Comparison of ENCODE assay signal across 24 mouse cellular contexts in genomic region chr8:30998657-30999056, GRCm38 (mm10).
"Had no signal": no experiment of that assay in that cellular context is flagged by ENCODE, and none has a peak within 500 bp of the region (broad histone marks: within the 10 kb centered on the region; RNA-seq: fewer than 3 reads in every experiment).

No protein-coding gene starts in this region.

- H3K9ac ChIP-seq: heart, embryonic 12.5 days; hindbrain, embryonic 12.5 days; hindbrain, embryonic 15.5 days; intestine, embryonic 15.5 days; limb, embryonic 13.5 days; limb, embryonic 15.5 days; liver, embryonic 12.5 days had no signal

- H3K27ac ChIP-seq: gastrocnemius, adult 2 months; heart, embryonic 10.5 days; hindbrain, embryonic 10.5 days; hindbrain, embryonic 12.5 days; hindbrain, embryonic 15.5 days; intestine, embryonic 15.5 days; layer of hippocampus, adult 2 months; limb, embryonic 13.5 days; limb, embryonic 15.5 days; liver, embryonic 12.5 days had no signal

- H3K36me3 ChIP-seq: heart, embryonic 12.5 days; hindbrain, embryonic 10.5 days; hindbrain, embryonic 12.5 days; hindbrain, embryonic 15.5 days; intestine, embryonic 15.5 days; limb, embryonic 13.5 days; limb, embryonic 15.5 days; liver, embryonic 12.5 days had no signal

- H3K4me2 ChIP-seq: heart, embryonic 12.5 days; hindbrain, embryonic 12.5 days; hindbrain, embryonic 15.5 days; intestine, embryonic 15.5 days; limb, embryonic 13.5 days; limb, embryonic 15.5 days; liver, embryonic 12.5 days had no signal

- H3K27me3 ChIP-seq: heart, embryonic 12.5 days; hindbrain, embryonic 12.5 days; hindbrain, embryonic 15.5 days; intestine, embryonic 15.5 days; limb, embryonic 13.5 days; limb, embryonic 15.5 days; liver, embryonic 12.5 days had no signal

- H3K9me3 ChIP-seq: hindbrain, embryonic 10.5 days; hindbrain, embryonic 12.5 days; hindbrain, embryonic 15.5 days; intestine, embryonic 15.5 days; limb, embryonic 13.5 days; limb, embryonic 15.5 days; liver, embryonic 12.5 days had no signal

- DNase-seq: gastrocnemius, adult 2 months; gastrocnemius, postnatal 10 days; gastrocnemius, postnatal 25 days; heart, adult 18-20 months; heart, postnatal 10 days; heart, postnatal 4 days; kidney, adult 18-20 months; kidney, adult 8-10 months; kidney, postnatal 10 days; kidney, postnatal 25 days; kidney, postnatal 4 days; left cerebral cortex, postnatal 4 days had no signal

- ATAC-seq: inflammation-experienced regulatory T-cells, adult 6 months; intestine, embryonic 15.5 days; intestine, postnatal 0 days; liver, embryonic 12.5 days had no signal

- H3K4me1 ChIP-seq: hindbrain, embryonic 15.5 days; intestine, embryonic 15.5 days; liver, embryonic 12.5 days had no signal

- H3K4me3 ChIP-seq: gastrocnemius, adult 2 months; heart, embryonic 10.5 days; heart, embryonic 12.5 days; hindbrain, embryonic 10.5 days; hindbrain, embryonic 12.5 days; hindbrain, embryonic 15.5 days; intestine, embryonic 15.5 days; layer of hippocampus, adult 2 months; limb, embryonic 13.5 days; limb, embryonic 15.5 days; liver, embryonic 12.5 days had no signal
